Mouse (Mus musculus): ENCODE measurements at regions not wholly inside any gene's neighbourhood (a gene's known extent, or its start where the extent isn't known, plus 50 kb on each side); places are given as distances from the start of the nearest gene placed in this dataset.

DNA sequence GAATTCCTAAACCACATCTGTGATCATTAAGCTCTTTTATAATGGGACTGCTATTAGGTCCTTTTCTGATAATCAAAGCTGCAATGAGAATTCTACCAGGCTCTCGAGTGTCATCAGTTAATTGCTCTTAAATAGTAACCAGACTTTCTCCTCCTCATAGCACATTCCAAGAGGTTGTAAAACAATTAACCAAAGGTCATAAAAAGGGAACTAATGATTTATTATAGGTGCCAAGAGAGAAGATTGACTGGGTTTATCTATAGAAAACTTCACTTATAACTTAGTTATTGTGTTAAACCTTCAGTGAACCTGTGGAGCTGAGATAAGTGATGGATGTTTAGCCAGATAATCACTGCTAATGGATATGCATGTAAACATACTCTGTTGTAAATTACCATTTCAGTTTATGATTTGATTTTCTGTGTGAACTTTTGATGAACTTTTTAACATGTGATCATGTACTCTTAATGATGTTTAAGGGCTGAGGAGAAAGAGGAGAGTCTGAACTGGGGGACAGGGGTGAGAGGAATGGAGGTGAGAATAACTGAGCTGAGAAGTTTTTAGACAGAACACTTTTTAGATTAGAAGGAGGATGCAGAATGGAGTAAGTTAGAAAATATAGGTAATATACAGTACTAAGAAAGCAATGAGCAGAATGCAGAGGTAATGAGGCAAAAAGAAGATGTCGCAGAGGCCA lies 228.4 kb upstream of the Cox7c start:
- no peak overlapping the region for H3K4me2 ChIP-seq
- no peak for TF ChIP-seq CTCF (IDR thresholded peaks at IDR 0.05; ENCODE audit: low read depth)

DNA sequence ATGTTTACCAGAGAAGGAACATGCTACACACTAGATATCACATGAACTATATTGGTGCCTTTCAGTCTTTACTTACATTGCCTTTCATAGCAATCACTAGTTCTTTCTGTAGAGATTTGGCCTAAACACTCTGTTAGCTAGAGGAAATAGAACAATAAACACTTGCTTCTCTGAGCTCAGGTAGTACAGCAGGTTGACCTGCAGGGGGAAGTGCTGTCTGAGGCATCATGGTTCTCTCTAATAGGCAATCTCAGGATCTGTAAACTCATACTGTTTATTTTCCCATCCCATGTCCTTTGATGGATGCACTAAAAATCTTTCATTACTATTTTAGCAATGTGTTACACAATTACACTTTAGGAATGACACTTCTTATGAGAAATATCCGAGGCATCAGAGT lies 191.3 kb upstream of the Cox7c start:
- 41% methylated on average over 1 of the region's 1 CpGs for WGBS
- no peaks in the 10 kb centered on the region for H3K9me3 ChIP-seq (ENCODE audit: low read depth, low read length)

More for the DNA sequence above, 228.4 kb upstream of the Cox7c start:
- 47% methylated on average over 2 of the region's 2 CpGs for WGBS
- no peak overlapping the region for H3K9ac ChIP-seq
- ATAC-seq (ENCODE audit: insufficient read depth) = no peak
- DNase-seq = no peak
- no peak overlapping the region for H3K4me3 ChIP-seq (ENCODE audit: low read depth, low read length)
- H3K36me3 ChIP-seq (ENCODE audit: insufficient read depth) = no peaks in the 10 kb centered on the region
- no peaks in the 10 kb centered on the region for H3K4me1 ChIP-seq (ENCODE audit: insufficient read depth)
- no peak overlapping the region for H3K27ac ChIP-seq (ENCODE audit: low read depth)
- H3K27me3 ChIP-seq (ENCODE audit: insufficient read depth, low read length) = no peaks in the 10 kb centered on the region
- no peaks in the 10 kb centered on the region for H3K9me3 ChIP-seq (ENCODE audit: low read depth, low read length)

DNA sequence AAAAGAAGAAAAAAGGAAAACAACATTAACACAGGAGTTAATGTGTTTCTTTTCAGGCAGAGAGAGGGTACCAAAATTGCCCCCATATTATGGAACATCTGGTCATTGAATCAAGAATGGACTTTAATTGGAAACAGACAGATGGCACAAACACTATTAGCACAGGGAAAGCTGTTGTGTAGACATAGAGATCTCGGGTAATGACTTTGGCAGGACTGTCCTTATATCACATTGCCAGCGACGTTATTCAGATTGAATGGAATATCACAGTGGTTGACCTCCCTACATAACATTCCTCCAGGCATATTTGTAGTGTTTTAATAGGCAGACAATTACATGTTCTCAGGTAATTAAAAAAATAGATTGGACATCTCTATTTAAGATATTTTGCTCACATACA lies 158.9 kb upstream of the Cox7c start:
- Histone ChIP-seq H3K9me3 (ENCODE audit: low read depth, low read length) (no peaks in the 10 kb centered on the region), H3K4me2 (no peak overlapping the region), H3K27ac (ENCODE audit: low read depth) (no peak overlapping the region), H3K4me3 (ENCODE audit: low read depth, low read length) (no peak overlapping the region), H3K9ac (no peak overlapping the region), H3K4me1 (ENCODE audit: insufficient read depth) (no peaks in the 10 kb centered on the region), H3K27me3 (ENCODE audit: insufficient read depth, low read length) (no peaks in the 10 kb centered on the region), H3K36me3 (ENCODE audit: insufficient read depth) (no peaks in the 10 kb centered on the region)
- DNase-seq (no peak), ATAC-seq (ENCODE audit: insufficient read depth) (no peak)
- WGBS = 72% methylated on average over 3 of the region's 3 CpGs
- no peak for TF ChIP-seq CTCF (IDR thresholded peaks at IDR 0.05; ENCODE audit: low read depth)

More for the DNA sequence above, 191.3 kb upstream of the Cox7c start:
- Histone ChIP-seq H3K27ac (ENCODE audit: low read depth) (no peak overlapping the region), H3K4me2 (no peak overlapping the region), H3K4me3 (ENCODE audit: low read depth, low read length) (no peak overlapping the region), H3K27me3 (ENCODE audit: insufficient read depth, low read length) (no peaks in the 10 kb centered on the region), H3K9ac (no peak overlapping the region), H3K4me1 (ENCODE audit: insufficient read depth) (no peaks in the 10 kb centered on the region), H3K36me3 (ENCODE audit: insufficient read depth) (no peaks in the 10 kb centered on the region)
- no peak for DNase-seq
- ATAC-seq (ENCODE audit: insufficient read depth) = no peak
- TF ChIP-seq CTCF (IDR thresholded peaks at IDR 0.05; ENCODE audit: low read depth) = 0 out of 2 replicates have a peak, but pooled peaks have one; percentile 14

DNA sequence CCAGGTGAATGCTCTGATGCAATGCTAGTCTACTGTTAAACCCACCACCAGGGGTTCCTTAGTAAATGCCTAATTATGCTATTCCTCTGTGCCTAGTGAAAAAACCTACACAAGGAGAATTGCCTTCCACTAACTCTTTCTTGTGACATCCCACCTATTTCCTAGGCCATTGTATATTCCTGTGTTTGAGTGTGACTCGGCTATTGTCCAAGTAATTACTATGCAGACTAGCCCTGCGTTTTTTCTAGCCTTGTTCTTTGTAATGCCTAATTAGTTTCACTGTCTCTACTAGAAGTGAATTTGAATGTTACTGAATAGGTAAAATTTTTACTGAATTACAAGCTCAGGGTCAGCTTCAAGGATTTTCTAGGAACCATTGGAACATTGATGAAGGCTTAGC lies 133.8 kb upstream of the Cox7c start:
- no peak overlapping the region for H3K9ac ChIP-seq
- H3K27ac ChIP-seq (ENCODE audit: low read depth) = no peak overlapping the region
- no peaks in the 10 kb centered on the region for H3K27me3 ChIP-seq (ENCODE audit: insufficient read depth, low read length)
- H3K4me3 ChIP-seq (ENCODE audit: low read depth, low read length) = no peak overlapping the region
- H3K9me3 ChIP-seq (ENCODE audit: low read depth, low read length) = no peaks in the 10 kb centered on the region
- H3K36me3 ChIP-seq (ENCODE audit: insufficient read depth) = no peaks in the 10 kb centered on the region
- WGBS = 70% methylated on average over 2 of the region's 2 CpGs
- no peak for DNase-seq
- H3K4me2 ChIP-seq = no peak overlapping the region
- no peak for TF ChIP-seq CTCF (IDR thresholded peaks at IDR 0.05; ENCODE audit: low read depth)
- no peak for ATAC-seq (ENCODE audit: insufficient read depth)
- no peaks in the 10 kb centered on the region for H3K4me1 ChIP-seq (ENCODE audit: insufficient read depth)

DNA sequence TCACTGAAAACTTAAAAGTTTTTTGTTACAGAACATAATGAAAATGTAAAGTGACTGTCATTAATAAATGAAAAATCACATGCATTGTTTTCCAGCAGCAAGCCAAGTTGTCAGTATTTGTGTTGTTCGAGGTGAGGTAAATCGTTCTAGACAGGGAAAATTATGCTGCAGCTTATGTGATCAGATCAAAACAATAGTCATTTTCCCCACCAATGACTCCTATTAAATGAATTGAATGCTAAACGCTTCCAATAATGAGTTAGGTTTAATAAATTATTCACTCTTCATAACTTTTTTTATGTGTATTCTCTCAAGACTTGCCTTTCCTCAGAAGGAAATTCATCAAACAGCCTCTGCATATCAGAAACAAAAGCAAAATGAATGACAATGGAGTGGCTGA lies 100.6 kb upstream of the Cox7c start:
- Histone ChIP-seq H3K4me2 (no peak overlapping the region), H3K9ac (no peak overlapping the region), H3K27me3 (ENCODE audit: insufficient read depth, low read length) (no peaks in the 10 kb centered on the region), H3K9me3 (ENCODE audit: low read depth, low read length) (no peaks in the 10 kb centered on the region), H3K36me3 (ENCODE audit: insufficient read depth) (no peaks in the 10 kb centered on the region), H3K27ac (ENCODE audit: low read depth) (no peak overlapping the region), H3K4me3 (ENCODE audit: low read depth, low read length) (no peak overlapping the region), H3K4me1 (ENCODE audit: insufficient read depth) (no peaks in the 10 kb centered on the region)
- DNase-seq (no peak), ATAC-seq (ENCODE audit: insufficient read depth) (no peak)
- TF ChIP-seq CTCF (IDR thresholded peaks at IDR 0.05; ENCODE audit: low read depth) = no peak
- WGBS = 86% methylated on average over 3 of the region's 3 CpGs

DNA sequence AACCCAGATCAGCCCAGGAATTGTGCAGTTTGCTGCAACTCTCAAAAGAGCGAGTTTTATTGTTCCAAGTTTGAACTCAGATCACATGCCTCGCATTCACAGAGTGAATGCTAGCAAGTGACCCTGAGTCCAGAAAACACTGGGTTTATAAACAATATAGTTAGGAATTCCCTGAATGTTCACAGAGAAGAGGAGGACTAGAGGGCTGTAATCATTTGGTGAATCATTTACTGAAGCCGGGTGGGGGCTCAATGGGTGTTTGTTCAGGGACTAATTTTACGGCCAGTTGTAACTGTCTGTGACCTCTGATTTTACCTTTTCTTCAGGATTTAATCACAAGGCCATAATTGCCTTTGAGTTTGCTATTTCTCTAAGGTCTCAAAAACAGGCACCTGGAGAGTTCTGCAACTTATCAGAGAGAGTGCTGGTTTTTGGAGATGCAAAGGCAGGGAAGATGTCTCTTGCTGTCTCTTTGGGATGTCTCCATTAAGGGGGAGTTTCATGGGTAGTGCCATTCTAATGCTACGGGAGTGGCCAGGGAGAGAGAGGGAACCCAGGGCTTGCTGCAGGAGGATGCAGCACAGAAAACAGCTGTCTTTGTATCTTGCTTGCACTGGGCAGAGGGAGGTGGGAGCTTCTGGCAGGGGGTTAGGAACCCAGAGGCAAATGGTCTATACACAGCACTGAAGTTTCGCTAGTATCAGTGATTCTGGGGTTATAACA lies 64.8 kb upstream of the Cox7c start:
- WGBS = 68% methylated on average over 6 of the region's 6 CpGs
- no peak overlapping the region for H3K4me2 ChIP-seq
- no peak overlapping the region for H3K9ac ChIP-seq
- ATAC-seq (ENCODE audit: insufficient read depth) (no peak), DNase-seq (no peak)
- no peaks in the 10 kb centered on the region for H3K9me3 ChIP-seq (ENCODE audit: low read depth, low read length)
- H3K27ac ChIP-seq (ENCODE audit: low read depth) = no peak overlapping the region
- H3K27me3 ChIP-seq (ENCODE audit: insufficient read depth, low read length) = no peaks in the 10 kb centered on the region
- no peaks in the 10 kb centered on the region for H3K4me1 ChIP-seq (ENCODE audit: insufficient read depth)
- H3K4me3 ChIP-seq (ENCODE audit: low read depth, low read length) = no peak overlapping the region
- TF ChIP-seq CTCF (IDR thresholded peaks at IDR 0.05; ENCODE audit: low read depth) = no peak
- no peaks in the 10 kb centered on the region for H3K36me3 ChIP-seq (ENCODE audit: insufficient read depth)

DNA sequence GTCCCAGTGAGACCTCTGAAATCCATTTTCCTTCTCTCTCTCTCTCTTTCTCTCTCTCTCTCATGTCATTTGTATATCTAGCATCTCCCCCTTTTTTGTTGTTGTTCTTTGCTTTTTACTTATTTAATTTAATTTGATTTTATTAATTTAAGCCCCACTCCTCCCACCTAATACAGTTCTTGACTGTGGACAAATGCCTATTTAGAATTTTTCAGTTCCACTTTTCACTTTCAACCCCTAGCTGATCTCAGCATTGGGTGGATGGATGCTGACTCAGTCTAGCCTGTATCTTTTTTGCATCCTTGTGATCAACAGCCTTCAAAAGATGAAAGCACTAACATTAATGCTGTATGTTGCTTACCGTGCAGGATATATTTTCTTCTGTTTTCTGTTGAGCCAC lies 55.5 kb upstream of the Cox7c start:
- TF ChIP-seq CTCF (IDR thresholded peaks at IDR 0.05; ENCODE audit: low read depth) = no peak

More for the DNA sequence above, 55.5 kb upstream of the Cox7c start:
- no peak overlapping the region for H3K27ac ChIP-seq (ENCODE audit: low read depth)
- 78% methylated on average over 1 of the region's 1 CpGs for WGBS
- no peak for ATAC-seq (ENCODE audit: insufficient read depth)
- H3K9me3 ChIP-seq (ENCODE audit: low read depth, low read length) = no peaks in the 10 kb centered on the region
- H3K27me3 ChIP-seq (ENCODE audit: insufficient read depth, low read length) = no peaks in the 10 kb centered on the region
- no peak overlapping the region for H3K9ac ChIP-seq
- H3K4me2 ChIP-seq = no peak overlapping the region
- H3K4me1 ChIP-seq (ENCODE audit: insufficient read depth) = no peaks in the 10 kb centered on the region
- no peaks in the 10 kb centered on the region for H3K36me3 ChIP-seq (ENCODE audit: insufficient read depth)
- H3K4me3 ChIP-seq (ENCODE audit: low read depth, low read length) = no peak overlapping the region
- DNase-seq = no peak

All from lung, embryonic 14.5 days (tissue).